In the genomic region with DNA sequence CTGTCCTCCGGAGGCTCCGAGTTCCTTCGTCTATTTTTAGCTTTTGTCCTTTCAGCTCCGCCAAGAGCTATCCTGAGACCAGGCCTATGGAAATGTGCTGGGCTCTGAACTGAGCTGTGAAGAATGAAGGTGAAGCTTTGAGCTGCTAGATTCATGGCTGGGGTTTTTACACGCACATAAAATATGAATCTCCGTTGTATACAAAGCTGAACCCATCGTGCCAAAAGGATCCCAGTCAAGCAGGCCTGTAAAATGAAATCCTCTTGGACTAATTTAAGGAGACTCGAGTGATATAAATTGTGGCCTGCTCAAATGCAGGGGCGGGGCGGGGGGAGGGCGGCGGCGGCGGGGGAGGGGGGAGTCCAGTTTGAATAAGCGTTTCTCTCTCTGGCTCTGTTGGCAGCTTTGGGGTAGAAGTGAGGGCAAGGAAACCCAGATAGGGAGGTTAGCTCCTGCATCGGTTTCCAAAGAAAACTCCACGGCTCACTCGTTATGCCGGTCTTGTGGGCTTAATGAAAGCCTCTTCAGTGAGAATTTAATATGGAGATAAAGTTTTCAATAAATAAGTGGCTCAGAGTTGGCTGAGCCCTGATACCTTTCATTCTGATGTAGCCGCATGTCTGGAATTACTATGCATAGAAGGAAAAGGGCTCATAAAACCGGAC, we compare ENCODE assay signal across 8 mouse cellular contexts.
DNase-seq lines count a peak whose midpoint lies in the region; ATAC-seq and TF ChIP-seq lines count a peak whose summit lies in the region.

No protein-coding gene starts in this region.

- H3K27me3 ChIP-seq in forebrain, postnatal 0 days (ENCODE audit: insufficient read depth, low read length): no peaks in the 10 kb centered on the region

- 12% methylated on average over 21 of the region's 21 CpGs for WGBS in forebrain, postnatal 0 days

- H3K9ac ChIP-seq in forebrain, postnatal 0 days: no peak overlapping the region; the same call in 1 of the 2 replicates

- peak overlapping the region; percentile 34 for H3K4me2 ChIP-seq in forebrain, postnatal 0 days (ENCODE audit: low read depth)

- no peaks in the 10 kb centered on the region for H3K36me3 ChIP-seq in forebrain, postnatal 0 days (ENCODE audit: insufficient read depth)

- no peak overlapping the region for H3K27ac ChIP-seq in forebrain, postnatal 0 days (ENCODE audit: low read depth, low read length)

- peaks cover 6% of the 10 kb centered on the region; the same call in 1 of the 2 replicates for H3K4me1 ChIP-seq in forebrain, postnatal 0 days (ENCODE audit: insufficient read depth)

- DNase-seq in urinary bladder, adult 18-20 months (ENCODE audit: low spot score in 2 of 2): peak; percentile 8 to 19
- DNase-seq in urinary bladder, postnatal 10 days (ENCODE audit: low spot score): no peak
- peak; percentile 33 for DNase-seq in forebrain, postnatal 0 days
- peak; percentile 52 for DNase-seq in hindlimb bud, embryonic 11.5 days (ENCODE audit: extremely low spot score, low read depth, low spot score)
- peak; percentile 7 for DNase-seq in liver
- DNase-seq in right cerebral cortex, postnatal 14 days: peak; percentile 6
- no peak for DNase-seq in testis, postnatal 14 days (ENCODE audit: low spot score)

- H3K9me3 ChIP-seq in forebrain, postnatal 0 days (ENCODE audit: low read length): no peaks in the 10 kb centered on the region

- H3K4me3 ChIP-seq in forebrain, postnatal 0 days (ENCODE audit: low read depth, low read length): no peak overlapping the region

- no peak for ATAC-seq in forebrain, postnatal 0 days
- ATAC-seq in monocyte, adult 5-6 weeks (replicated peaks; ENCODE audit: insufficient number of reproducible peaks, low FRiP score, low TSS enrichment, poor library complexity, severe bottlenecking): no peak

- TF ChIP-seq CTCF in forebrain, postnatal 0 days (IDR thresholded peaks at IDR 0.05; ENCODE audit: low read depth): no peak

Comparison
In these comparisons a context has a peak if more than half of its experiments do, and no peak if none do; other contexts are left out.
1. DNase-seq: peak in urinary bladder, adult 18-20 months (2 of 2), forebrain, postnatal 0 days (single experiment), hindlimb bud, embryonic 11.5 days (single experiment), liver (single experiment) and right cerebral cortex, postnatal 14 days (single experiment); none in urinary bladder, postnatal 10 days (single experiment) and testis, postnatal 14 days (single experiment).